Mouse (Mus musculus): Measurements from ENCODE around the gene Catsper2. TPM values are rescaled to one million over a fixed set of nuclear protein-coding genes. Genes with fewer than 3 reads are reported as not detected.

Catsper2 gene
- 1.3 TPM for polyA plus RNA-seq (2014; fragmentation: Illumina TruSeq; extraction: RNeasy Lipid Tissue Mini Kit (QIAGEN cat#74804))

DNA sequence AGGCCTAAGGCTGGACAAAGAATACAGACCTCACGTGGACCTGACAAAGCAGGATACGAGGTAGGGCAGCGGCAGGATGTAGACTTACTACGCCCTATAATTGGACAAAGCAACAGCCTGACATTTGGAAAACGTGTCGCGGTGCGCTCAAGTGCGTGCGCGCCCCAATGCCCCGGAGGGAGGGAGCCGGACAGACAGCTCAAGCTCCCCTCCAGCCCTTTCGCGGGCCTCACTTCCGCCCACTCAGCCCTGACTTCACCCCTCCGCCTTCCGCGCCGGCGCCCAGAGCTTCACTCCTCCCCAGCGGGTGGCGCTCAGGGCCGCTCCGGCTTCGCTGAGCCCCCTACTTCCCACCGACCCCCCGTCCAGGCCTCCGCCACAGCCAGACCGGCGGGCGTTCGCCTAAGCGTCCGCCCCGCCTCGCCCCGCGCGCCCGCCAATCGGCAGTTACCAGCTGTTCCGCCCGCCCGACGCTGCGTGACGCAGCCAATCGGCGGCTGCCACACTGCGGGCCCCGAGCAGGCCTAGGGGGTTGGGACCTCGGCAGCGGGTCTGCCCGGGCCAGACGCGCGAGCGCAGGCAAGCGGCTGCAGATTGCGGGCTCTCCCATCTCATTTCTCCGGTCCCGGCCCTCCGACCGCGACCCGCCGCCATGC is at the start of gene Catsper2, which contains the start of gene Pdia3:
TSS of gene Catsper2 (minus strand) at position 406 of the 656 bp plus-strand sequence.
TSS of gene Pdia3 (plus strand) at position 389 of the 656 bp plus-strand sequence.

DNA sequence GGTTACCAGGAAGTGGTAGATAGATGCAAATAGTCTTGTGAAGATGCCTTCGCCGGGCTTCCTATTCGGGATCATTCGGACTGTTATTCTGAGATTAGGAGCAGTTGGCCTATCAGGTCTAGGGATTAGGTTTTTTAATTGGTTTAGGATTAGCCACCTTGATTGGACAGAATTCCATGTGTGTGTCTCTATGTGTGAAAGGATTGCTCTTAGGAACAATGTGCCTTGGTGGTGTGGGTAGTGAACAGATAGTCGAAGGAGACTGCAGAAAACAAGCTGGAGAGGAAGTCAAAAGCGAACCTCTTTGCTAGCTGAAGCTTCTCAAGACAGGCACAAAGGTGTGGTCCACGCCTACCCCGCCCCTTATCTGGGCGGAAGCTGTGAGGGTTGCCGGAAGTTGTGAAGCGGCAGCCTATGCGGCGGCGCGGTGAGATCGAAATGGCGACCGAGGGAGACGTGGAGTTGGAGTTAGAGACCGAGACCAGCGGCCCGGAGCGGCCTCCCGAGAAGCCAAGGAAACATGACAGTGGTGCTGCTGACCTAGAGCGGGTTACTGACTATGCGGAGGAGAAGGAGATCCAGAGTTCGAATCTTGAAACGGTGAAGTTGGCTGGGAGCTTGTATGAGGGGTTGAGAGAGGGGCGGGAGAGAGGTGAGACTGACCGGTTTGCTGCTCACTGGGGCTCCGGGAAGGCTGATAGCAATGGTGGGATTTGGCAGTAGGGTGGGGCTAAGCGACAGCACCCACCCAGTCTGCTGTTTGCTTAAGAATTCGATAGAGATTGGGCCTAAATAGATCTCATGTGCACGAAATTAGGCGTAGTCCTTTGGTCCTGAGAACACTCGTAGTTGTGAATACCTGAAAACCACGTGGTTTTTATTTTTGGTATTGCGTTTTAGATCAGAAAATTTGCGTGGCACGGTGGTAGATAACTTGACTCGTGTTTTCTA is 43.4 kb upstream of the Catsper2 start, which contains the start of gene Serinc4:
TSS of gene Serinc4 (minus strand) at position 90 of the 951 bp plus-strand sequence.

DNA sequence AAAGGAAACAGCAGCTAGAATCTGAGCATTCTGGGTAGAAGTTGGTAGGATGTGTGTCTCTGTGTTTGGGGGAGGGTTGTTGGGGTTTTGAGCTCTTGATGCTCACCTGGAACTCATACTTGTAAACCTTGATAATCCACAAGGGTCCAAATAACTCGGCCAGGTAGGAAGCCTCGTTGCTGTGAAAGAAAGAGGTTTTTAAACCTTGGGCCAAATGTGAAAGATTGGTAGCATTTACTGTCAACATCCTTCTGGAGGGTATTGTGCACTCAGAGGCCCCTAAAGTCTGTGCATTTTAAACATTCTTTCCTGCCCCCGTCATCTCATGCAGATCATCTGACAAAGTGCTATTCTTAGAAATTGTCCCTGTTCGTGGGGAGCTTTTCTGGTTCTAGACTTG is 39.4 kb upstream of the Catsper2 start, which contains the start of gene Hypk:
TSS of gene Hypk (plus strand) at position 301 of the 400 bp plus-strand sequence.

DNA sequence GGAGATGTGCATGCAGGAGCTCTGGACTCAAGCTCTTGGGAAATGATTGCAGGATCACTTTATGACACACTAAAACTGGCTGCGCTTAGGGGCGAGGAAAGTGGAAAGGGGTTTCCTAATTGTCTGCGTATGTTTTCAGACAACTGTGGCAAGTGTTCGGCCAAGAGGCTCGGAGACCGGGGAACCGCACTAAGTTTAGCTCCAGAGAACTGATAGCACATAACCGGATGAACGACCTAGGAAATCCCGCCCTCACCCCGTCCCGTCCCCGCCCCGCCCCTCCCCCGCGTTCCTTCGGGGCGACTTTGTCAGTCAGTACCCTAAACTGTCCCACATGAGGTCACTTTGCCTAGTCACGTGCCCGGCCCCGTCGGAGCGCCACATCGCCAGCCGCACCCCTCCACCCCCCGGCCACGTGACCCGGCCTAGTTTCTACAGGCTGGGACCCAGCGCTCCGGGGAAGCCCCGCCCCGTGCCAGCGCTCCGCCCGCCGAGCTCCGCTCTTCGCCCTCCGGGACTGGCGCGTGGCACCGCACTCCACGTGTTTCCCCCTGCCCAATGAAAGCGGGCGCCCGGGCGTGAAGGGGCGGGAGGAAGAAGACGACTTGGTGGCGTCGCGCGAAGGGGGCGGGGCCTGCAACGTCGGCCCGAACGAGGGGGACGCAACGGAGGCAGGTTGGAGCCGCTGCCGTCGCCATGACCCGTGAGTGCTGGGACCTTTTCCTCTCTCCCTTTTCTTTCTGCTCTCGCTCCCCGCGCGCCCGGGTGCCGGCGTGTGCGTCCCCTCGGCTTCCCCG is 35.3 kb upstream of the Catsper2 start, which contains the start of gene Serf2:
TSS of gene Serf2 (plus strand) at position 457 of the 797 bp plus-strand sequence.

DNA sequence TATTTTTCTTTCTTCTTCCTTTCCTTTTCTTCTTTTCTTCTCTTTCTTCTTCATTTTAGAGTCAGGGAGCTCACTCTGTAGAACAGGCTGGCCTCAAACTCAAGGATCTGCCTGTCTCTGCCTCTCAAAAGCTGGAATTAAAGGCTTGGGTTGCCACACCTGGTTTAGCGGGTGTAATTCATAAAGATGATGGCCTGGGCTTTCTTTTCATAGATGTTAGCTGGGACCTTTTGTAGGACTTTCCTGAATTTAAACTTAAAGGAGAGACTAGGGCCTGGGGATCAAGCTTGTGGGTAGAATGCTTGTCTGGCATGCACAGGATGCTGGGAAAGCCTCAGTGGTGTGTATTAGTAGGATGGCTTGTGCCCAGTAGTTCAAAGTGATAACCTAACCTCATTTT is 30.6 kb upstream of the Catsper2 start, which contains the start of gene Ell3:
TSS of gene Ell3 (minus strand) at position 101 of the 400 bp plus-strand sequence.

DNA sequence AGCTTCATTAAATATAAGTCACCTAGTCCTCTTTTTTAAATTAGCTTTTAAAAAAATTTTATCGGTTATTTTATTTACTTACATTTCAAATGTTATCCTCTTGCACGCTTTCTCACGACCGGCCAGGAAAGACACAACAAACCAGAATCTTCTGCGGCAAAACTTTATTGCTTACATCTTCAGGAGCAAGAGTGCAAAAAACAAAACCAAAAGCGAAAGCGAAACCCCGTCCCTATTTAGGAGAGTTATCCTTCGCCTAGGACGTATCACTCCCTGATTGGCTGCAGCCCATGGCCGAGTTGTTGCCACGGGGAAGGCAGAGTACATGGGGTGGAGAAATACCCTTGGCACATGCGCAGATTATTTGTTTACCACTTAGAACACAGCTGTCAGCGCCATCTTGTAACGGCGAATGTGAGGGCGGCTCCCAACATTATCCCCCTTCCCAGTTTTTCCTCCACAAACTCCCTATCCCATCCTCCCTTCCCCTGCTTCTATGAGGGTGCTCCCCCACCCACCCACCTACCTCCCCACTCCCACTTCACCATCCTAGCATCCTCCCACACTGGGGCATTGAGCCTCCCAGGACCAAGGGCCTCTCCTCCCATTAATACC is 26.5 kb downstream of the Catsper2 start, which contains the start of gene Strc:
TSS of gene Strc (minus strand) at position 208 of the 615 bp plus-strand sequence.

DNA sequence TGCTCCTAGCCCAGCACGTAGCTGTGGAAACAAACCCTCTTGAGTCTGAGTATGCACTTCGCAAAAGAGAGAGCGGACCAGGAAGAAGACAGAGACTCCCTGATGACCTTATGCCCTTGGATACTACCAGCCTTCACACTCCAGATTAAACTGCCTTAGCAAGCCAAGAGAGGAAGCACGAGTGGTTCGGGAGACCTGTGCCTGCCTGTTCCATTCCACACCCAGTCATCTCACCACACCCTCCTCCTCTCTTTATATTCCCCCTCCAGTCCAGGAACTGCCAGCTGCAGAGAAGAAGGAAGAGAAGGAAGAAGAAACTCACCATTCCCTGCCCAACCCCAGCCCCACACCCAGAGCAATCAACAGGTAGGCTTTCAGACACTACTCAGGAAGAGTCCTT is 56.1 kb downstream of the Catsper2 start, which contains the start of gene Ckmt1:
TSS of gene Ckmt1 (plus strand) at position 221 of the 400 bp plus-strand sequence.

DNA sequence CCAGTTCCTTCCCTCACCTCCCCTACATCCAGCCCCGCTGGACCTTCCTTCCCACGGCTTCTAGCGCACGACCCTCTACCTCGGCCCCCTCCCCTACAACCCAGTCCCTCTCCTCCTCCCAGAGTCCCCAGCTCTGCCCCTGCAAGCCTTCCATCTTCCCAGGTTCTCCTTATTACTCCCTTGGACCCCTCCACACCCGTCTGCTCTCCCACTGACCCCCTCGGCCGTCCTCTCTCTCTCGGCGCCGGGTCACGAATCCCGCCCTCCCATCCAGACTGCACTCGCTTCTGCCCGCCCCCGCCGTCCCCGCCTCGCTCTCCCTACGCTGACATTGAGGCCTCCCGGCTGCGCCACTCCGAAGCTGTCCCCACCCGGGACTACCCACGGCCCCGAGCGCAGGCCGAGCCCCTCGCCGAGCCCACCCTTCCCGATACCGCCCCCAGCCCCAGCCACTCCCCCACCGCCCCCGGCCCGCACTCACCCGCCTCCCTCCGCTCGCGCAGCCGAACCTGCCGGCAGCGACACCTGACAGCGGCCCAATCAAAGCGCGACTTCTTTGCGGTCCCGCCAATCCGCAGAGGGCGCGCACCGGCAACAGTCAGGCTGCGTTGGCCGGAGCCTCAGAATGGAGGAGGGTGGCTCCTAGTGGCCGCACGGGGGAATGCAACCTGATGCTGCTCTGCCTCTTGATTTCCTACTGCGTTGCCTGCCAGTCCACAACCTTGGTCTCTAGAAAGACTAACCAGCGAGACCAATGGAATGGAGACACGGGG is 58.6 kb downstream of the Catsper2 start, which contains the start of gene Ppip5k1:
TSS of gene Ppip5k1 (minus strand) at position 577 of the 773 bp plus-strand sequence.

Other genes starting within 250 kb of the Catsper2 start
- gene Tubgcp4, start 243.1 kb downstream of the Catsper2 start, polyA plus RNA-seq (2014; fragmentation: Illumina TruSeq; extraction: RNeasy Lipid Tissue Mini Kit (QIAGEN cat#74804)), result 59.0 TPM
- 28.9 TPM for gene Zscan29, start 242.7 kb downstream of the Catsper2 start, polyA plus RNA-seq (2014; fragmentation: Illumina TruSeq; extraction: RNeasy Lipid Tissue Mini Kit (QIAGEN cat#74804))
- 23.7 TPM for gene Trp53bp1, start 142.4 kb downstream of the Catsper2 start, polyA plus RNA-seq (2014; fragmentation: Illumina TruSeq; extraction: RNeasy Lipid Tissue Mini Kit (QIAGEN cat#74804))
- 1.8 TPM for gene Map1a, start 124.2 kb downstream of the Catsper2 start, polyA plus RNA-seq (2014; fragmentation: Illumina TruSeq; extraction: RNeasy Lipid Tissue Mini Kit (QIAGEN cat#74804))
- gene Ppip5k1, start 58.4 kb downstream of the Catsper2 start, polyA plus RNA-seq (2014; fragmentation: Illumina TruSeq; extraction: RNeasy Lipid Tissue Mini Kit (QIAGEN cat#74804)), result 6.1 TPM
- 0.60 TPM for gene Ckmt1, start 56.1 kb downstream of the Catsper2 start, polyA plus RNA-seq (2014; fragmentation: Illumina TruSeq; extraction: RNeasy Lipid Tissue Mini Kit (QIAGEN cat#74804))
- not detected for gene Strc, start 26.6 kb downstream of the Catsper2 start, polyA plus RNA-seq (2014; fragmentation: Illumina TruSeq; extraction: RNeasy Lipid Tissue Mini Kit (QIAGEN cat#74804))
- 2,346 TPM for gene Pdia3, start within 50 bp of the Catsper2 start, polyA plus RNA-seq (2014; fragmentation: Illumina TruSeq; extraction: RNeasy Lipid Tissue Mini Kit (QIAGEN cat#74804))
- gene Ell3, start 30.5 kb upstream of the Catsper2 start, polyA plus RNA-seq (2014; fragmentation: Illumina TruSeq; extraction: RNeasy Lipid Tissue Mini Kit (QIAGEN cat#74804)), result 0.74 TPM
- 84.3 TPM for gene Serf2, start 35.4 kb upstream of the Catsper2 start, polyA plus RNA-seq (2014; fragmentation: Illumina TruSeq; extraction: RNeasy Lipid Tissue Mini Kit (QIAGEN cat#74804))
- 36.4 TPM for gene Hypk, start 39.5 kb upstream of the Catsper2 start, polyA plus RNA-seq (2014; fragmentation: Illumina TruSeq; extraction: RNeasy Lipid Tissue Mini Kit (QIAGEN cat#74804))
- gene Serinc4, start 43.0 kb upstream of the Catsper2 start, polyA plus RNA-seq (2014; fragmentation: Illumina TruSeq; extraction: RNeasy Lipid Tissue Mini Kit (QIAGEN cat#74804)), result not detected
- gene Mfap1b, start 60.3 kb upstream of the Catsper2 start, polyA plus RNA-seq (2014; fragmentation: Illumina TruSeq; extraction: RNeasy Lipid Tissue Mini Kit (QIAGEN cat#74804)), result 75.0 TPM
- gene Mfap1a, start 92.9 kb upstream of the Catsper2 start, polyA plus RNA-seq (2014; fragmentation: Illumina TruSeq; extraction: RNeasy Lipid Tissue Mini Kit (QIAGEN cat#74804)), result 105 TPM
- gene Wdr76, start 92.9 kb upstream of the Catsper2 start, polyA plus RNA-seq (2014; fragmentation: Illumina TruSeq; extraction: RNeasy Lipid Tissue Mini Kit (QIAGEN cat#74804)), result 28.8 TPM